Mouse (Mus musculus) adrenal gland, adult (tissue): ENCODE measurements around the gene Klb.
"Not testable (repeated sequence)": the region's sequence is repeated elsewhere in the genome, so short reads cannot be mapped to it uniquely, and the experiment has no call there.

Experiments
- DNase-seq, 2 experiments: peaks; one replicate each; pipeline ENCODE4 v3.0.0; 2022 to 2023; ENCODE audit warnings: low spot score in 1 of 2; ENCODE audit not compliant: inconsistent age in 2 of 2

The Klb gene

DNA sequence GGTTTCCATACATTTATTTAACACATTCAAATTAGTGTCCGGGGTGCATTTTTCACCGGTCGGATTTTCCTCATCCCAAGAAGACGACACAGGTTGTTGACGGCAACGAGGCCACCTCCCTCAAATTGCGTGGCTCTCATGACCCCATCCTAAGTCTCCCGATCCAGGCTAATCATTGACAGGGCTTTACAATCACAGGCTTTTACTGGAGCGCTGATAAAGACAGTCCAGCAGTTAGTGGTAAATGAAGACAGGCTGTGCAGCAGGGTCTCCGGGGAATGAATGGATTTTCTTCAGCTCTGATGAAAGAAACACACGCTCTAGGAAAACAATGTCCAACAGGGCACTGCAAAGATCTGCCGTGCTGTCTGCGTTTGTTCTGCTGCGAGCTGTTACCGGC lies at the start of gene Klb:
Gene Klb (plus strand): TSS at position 147 of the 400 bp plus-strand sequence.
- DNase-seq: no peak

DNA sequence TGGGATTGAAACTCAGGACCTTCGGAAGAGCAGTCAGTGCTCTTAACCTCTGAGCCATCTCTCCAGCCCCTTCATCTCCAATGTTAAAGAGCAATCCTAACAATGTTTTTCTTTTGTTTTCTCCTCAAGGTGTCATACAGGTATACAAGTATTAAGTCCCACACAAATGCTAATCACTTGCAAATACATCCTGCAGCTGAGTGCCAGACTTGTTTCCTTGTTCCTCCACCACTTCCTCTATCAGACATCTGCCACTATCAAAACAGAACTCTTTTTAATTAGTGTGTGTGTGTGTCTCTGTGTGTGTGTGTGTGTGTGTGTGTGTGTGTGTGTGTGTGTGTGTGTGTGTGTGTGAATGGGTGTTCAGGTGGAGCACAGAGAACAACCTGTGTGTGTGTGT lies 48.5 kb upstream of the Klb start:
- DNase-seq: not testable (repeated sequence)

DNA sequence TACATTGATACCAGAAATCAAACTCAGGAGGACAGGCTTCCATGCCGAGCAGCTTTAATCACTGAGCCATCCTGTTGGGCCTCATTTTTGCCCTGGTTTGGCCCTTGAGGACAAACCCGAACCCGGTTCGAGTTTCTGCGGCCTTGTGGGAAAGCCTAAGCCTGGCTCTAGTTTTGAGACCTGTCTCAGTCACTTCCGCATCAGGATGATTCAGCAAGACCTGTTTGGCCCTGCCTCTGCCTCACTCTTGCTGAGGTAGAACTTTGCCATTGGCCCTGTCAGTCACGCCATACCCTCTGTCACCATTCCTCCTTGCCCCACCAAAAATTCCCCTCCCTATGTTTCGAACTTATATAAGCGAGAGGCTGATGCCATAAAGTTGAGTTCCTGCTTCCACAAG lies 48.0 kb upstream of the Klb start:
- DNase-seq: no peak

DNA sequence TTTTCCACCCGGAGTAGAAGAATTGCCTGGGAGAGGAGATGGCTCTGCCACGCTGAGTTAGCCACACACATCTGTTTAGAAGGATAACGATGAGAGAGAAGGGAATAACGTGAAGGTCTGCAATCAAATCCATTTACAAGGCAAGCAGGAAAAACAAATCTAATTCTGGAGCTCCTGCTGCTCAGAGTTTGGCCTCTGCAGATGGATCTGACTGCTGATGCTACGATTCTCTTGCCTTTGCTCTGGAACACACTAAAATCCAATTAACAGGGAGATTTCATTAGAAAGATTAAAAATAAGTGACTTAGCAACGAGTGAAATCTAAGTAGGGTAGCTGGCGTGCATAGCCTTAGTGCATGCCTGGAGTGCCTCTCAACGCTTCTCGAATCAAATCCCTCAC lies 42.6 kb upstream of the Klb start:
- peak in 1 of 2 experiments; percentile 38 for DNase-seq

DNA sequence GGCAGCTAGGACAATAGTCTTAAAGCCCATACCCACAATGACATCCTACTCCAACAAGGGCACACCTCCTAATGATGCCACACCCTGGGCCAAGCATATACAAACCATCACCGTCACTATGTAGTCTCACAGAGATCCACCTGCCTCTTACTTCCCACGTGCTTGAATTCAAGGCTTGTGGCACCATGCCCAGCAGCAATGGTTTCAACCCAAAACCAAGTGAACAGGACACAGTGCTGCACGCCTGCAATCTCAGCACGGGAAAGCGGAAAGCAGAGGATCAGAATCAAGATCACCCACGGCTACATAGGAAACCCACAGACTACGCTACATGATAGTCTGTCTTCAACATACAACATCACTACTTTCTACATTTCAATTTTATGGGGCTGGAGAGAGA lies 39.9 kb upstream of the Klb start:
- no peak for DNase-seq

DNA sequence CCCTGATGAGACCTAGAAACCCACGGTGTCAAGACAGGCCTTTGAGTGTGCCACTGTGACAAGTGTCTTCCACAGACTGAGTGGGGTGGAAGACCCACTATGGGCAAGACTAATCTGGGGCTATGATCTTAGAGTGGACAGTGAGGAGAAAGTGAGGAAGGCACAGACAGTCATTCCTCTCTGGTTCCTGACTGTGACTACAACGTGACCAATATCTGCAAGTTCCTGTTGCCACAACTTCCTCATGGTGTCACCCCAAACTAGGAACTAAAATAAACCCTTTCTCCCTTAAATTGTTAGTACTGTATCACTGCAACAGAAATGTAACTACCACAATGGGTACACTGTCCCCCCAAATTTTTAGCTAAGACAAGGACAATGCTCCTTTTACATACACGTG lies 39.2 kb upstream of the Klb start:
- DNase-seq: no peak

DNA sequence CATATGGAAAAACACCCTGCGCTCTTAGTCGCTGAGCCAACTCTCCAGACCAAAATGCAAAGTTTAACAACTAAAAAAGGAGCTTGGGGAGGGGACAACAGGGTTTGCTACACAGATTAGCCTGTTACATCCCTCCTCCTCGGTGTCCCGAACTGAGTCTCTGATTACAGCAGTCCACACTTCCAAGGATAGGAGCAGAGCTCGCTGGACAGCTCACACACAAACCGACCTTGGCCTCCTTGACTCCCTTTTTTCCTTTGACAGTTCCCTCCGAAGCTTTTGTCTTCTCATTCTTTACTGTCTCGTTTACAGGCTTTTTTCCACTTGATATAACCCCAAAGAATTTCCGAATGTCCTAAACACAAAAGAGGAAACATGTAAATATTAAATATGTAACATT lies 28.9 kb upstream of the Klb start:
- peak; percentile 40 to 84 for DNase-seq

DNA sequence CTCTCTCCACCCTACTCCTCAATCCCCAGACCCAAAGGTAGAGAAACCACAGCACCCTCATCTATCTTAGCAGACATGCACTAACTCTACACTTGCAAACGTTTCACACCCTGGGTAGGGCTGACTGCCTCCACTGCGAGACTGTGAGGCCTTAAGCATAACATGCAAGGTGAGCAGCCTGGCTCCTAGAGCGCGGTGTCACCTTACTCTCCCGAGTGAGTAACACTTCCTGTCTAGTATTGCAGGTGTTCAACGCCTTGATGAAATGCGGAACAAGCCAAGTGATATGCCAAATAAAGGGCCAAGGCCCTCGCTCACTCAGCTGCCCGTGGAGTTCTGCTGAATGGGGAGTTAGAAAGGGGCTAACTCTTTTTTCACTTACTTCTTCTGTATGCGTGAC lies 25.9 kb upstream of the Klb start:
- DNase-seq: no peak

DNA sequence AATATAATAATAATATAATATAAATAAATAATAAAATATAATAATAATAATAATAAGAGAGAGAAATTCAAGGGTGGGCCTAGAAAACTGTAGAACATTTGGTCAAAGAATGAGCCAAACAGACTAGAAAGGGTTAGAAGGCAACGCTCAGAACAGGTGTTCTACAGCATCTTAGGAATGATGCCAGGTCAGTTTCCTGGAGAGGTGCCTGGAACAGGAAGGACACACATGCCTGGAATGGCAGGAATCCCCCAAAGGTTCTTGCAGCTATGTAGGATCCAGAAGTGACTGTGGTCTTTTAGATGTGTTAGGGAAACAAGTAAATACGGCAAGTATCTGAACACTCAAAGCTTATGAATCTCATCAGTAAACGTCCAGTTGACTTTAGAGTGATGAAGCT lies 23.8 kb upstream of the Klb start:
- DNase-seq: no peak

DNA sequence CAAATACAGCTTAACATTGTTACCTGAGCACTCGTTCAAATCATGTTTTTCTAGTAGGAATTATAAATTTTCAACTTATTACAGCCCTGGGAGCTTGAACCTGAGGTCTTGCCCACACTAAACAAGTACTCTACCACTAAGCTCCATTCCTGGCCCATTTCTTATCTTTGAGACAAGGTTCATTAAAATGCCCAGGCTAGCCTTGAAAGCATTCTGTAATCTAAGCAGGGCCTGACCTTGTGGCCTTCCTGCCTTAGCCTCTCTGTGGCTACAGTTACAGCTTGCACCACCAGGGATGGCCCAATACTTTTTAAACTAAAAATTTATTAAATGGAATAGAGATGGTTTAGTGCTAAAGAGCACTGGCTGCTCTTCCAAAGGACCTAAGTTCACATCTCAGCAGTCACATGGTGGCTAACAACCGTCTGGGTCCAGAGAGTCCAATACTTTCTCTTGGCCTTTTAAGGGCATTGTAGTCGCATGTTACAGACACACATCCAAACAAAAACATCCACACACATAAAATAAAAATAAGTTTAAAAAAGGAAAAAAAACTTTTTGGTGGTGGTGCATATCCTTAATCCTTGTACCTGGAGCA lies 23.3 kb upstream of the Klb start:
- peak; percentile 32 to 75 for DNase-seq

DNA sequence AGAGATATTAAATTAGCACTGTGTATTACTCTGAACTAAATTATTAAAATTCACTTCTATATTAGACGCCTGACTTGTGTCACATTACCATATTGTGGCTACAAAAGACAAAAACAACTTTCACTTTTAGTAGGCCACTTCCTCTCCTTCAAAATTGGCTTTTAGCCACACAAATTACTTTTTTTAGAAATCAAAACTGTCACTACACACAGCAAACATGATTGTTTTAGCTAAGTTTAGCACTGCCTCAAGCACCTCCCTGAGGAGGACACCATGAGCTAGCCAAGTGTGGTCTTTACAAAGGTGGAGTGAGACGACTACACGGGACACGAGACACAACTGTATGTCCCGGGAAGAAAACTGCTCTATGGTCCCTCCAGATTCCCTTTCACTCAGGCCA lies 21.9 kb upstream of the Klb start:
- DNase-seq: peak in 1 of 2 experiments; percentile 54

DNA sequence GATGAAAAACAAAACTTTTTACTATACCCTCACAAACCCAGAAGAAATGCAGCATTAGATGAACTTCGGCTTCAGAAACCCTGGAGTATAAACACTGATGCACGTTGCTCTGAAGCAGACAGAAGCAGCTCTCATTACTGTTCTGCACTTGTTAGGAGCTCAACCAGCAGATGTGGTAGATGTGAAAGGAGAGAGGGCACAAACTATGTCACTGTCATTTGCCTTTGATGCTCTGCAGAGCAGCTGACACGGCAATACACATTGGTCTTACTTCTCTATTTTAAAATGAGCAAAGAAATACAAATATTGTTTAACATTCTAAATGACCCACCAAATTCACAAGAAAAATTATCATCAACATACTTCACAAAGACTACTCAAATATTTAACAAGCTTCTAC lies 18.1 kb upstream of the Klb start:
- no peak for DNase-seq

DNA sequence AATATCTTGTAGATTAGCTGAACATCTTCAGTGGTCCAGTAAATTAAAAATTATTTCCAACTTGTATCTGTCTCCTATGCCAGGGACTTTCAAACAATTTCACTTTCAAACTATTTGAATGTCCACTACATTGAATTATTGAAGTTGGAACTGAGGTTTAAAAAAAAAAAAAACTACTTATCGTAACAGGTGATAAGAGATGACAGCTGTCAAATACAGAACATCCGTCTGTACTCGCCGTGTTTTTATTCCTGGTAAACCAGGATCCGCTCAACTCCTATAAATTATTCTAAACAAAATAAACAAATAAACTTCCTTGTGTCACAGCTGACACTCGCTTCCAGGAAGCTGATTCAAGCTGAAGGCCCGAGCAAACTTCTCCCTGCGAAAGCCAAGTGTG lies 13.3 kb upstream of the Klb start:
- DNase-seq: no peak

DNA sequence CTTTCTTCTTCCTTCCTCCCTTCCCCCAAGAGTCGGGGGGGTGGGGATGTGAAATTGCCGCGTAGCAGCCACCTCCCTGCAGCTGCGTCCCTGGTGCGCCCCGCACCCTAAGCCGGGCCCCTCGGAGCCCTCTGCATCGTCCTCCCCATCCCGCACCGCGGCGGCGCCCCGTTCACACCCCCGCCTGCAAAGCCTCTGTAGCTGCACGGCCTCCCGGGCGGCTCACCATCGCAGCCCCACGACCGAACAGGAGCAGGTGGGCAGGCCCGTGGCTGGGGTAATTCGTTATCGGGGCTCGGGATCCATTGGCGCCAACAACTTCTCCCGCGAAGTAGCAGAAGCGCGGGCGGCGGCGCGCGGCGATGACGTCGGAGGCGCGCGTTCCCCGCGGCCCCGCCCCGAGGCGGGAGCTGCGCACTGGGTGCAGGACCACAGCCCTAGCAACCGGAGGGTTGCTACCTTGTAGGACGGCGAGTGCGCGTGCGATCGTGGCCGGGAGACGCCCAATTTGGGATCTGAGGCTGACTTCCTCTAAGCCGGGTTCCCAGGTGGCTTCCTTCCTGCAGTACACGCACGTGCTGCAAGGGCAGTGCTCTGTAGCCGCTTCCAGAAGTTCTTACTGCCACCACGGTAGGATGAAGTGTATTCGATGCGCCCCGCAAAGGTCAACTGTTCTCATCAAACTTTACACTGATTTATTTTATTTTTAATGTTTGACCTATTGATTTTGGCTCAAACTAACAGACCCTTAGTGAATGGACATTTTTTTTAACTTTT lies 12.6 kb upstream of the Klb start, which contains the start of gene Rfc1:
Gene Rfc1 (minus strand): TSS at position 373 of the 777 bp plus-strand sequence.
- DNase-seq: peak; percentile 91 to 96

DNA sequence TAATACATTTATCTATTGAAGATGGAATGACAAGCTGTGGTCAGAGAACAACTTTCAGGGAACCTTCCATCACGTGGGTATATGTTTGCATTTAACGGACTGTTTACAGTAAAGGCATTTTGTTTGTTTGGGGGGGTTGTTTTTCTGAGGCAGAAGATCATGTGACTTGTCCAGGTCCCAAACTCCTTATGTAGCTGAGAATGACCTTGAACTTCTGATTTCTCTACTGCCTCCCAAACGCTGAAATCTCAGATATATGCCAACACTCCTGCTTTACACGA lies 12.1 kb upstream of the Klb start:
- peak in 1 of 2 experiments; percentile 41 for DNase-seq

DNA sequence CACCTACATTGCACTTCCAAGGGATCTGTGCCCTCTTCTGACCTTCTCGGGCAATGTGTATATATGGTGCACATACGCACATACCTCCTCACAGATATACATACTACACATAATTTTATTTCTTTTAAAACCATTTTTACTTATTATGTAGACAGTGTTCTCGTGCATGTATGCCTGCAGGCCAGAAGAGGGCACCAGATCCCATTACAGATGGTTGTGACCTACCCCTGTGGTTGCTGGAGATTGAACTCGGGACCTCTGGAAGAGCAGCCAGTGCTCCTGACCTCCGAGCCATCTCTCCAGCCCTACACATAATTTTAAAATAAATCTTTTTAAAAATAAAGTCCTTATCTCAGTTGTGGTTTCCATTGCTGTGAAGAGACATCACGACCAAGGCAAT lies 9.7 kb upstream of the Klb start:
- no peak for DNase-seq

DNA sequence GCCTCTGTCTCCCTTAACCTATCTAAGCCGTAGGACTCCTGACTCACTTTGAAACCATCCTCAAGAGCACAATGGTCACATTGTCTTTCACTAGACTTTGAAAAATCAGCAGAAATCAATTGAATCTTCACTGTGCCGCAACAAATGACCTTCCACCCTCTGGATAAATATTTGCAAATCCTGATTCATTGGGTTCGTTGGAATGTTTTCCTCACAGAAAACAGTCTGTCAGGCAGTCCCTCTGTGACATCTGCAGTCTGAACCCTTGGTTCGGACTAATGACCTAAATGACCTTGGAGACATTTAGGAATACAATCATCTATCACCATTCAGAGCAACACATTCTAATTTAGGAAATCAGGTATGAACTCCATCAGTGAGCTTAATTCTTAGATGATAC lies 7.9 kb upstream of the Klb start:
- no peak for DNase-seq

DNA sequence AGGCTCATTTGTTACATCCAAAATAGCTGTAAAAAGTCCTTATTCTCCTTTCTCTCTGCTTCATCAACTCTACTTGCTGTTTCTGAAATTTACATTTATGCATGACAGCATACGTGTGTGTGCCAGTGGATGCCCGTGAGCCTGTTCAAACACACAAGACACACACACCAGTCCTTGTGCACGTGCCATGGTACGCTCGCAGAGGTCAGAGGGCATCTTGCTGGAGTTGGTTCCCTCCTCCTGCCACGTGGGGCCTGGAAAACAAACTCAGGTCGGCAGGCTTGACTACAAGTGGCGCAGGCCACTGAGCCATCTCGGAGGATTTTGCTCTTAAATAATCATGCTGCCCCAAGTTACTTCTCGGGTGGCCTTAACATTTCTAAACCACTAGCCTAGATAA lies 2.4 kb downstream of the Klb start:
- DNase-seq: no peak

DNA sequence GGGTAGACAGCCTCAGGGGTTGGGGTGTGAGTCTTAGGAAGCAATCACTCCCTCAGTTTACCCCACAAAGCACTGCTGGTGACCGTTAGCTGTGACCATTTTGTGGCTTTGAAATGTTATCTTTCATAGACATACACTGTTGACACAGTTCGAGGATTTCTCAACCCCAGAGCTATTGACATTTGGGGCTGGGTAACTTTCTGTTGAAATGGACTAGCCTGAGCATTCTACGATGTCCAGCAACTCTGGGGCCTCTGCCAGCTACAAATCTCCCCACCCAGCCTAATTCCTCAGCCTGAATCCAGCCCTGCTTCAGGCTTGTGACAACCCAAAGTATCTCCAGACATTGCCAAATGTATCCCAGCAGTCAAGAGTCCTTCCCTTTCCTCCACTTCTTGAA lies 6.0 kb downstream of the Klb start:
- peak in 1 of 2 experiments; percentile 44 for DNase-seq

DNA sequence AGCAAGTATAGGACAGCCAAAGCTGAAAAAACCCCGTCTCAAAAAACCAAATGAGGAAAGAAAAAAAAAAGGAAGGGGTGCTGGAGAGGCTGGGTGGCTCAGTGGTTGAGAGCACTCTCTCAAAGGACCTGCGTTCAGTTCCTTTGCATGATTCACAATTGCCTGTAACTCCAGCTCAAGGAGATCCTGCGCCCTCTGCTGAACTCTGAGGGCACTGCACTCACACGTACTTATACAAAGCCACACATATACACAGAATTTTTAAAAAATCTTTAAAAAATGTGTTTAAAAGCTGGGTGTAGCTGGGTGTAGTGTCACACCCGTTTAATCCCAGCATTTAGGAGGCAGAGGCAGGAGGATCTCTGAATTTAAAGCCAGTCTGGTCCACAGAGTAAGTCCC lies 6.9 kb downstream of the Klb start:
- no peak for DNase-seq

DNA sequence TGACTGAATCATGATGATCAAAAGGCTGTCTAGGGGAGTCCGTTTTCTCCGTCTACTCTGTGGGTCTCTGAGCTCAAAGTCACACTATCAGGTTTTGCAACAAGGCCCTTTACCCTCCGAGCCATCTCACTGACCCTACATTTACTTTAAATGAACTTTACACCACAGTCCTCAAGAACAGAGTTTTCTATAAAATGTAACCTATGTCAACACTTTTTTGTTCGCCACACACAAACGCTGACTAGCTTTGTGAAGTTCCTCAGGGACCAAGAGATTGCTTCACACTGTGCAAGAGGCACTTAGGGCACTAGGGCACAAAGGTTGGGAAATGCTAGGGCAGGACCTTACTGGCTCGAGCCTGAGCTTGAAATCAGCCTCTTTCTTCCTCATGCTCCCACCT lies 8.7 kb downstream of the Klb start:
- peak in 1 of 2 experiments; percentile 58 for DNase-seq

DNA sequence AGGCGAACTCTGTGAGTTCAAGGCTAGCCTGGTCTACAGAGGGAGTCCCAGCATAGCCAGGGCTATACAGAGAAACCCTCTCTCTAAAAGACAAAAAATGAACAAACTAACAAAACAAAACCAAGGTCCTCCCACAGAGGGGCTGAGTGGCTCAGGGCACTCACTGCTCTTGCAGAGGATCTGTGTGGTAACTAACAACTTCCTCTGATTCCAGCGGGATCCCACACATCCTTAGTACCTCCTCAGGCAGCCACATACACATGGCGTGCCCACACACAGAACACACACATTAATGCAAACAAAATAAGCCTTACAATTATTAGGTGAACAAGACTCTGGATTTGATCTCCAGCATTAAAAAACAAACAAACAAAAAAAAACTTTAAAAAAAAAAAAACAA lies 9.7 kb downstream of the Klb start:
- no peak for DNase-seq

DNA sequence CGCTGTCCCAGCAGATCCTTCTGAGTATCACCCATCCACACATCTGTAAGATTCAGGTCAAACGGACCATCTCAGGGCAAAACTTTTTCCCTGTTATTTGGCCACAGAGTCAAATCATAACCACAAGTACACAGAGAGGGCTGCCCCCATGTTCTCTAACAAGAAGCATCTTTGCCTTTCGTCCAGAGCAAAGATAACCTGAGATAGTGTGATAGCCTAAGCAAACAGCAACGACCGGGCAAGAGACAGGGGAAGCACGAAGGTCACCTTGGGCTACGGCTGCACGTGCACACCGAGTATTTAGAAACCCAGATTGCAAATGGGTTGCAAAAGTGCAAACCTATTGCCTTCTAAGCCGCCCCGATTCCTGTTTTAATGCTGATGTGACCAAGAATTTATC lies 19.7 kb downstream of the Klb start:
- DNase-seq: no peak
